Mouse (Mus musculus) heart, postnatal 0 days (tissue): ENCODE measurements around the gene Wfikkn2. TPM values are rescaled to one million over a fixed set of nuclear protein-coding genes. Genes with fewer than 3 reads are reported as not detected.
A peak's percentile ranks its signal among the peaks of the same experiment; 100 is the strongest.
"Not testable (repeated sequence)": the region's sequence is repeated elsewhere in the genome, so short reads cannot be mapped to it uniquely, and the experiment has no call there.

Source experiments
- ATAC-seq: fragments of 200-750 bp; cut with Nextera tagmentation; 2 replicates; pipeline ENCODE4 v1.8.0; 2017; ENCODE audit warnings: low read depth, moderate number of reproducible peaks, moderate library complexity; ENCODE audit not compliant: insufficient read depth
- DNase-seq: peaks from one replicate; pipeline ENCODE4 v3.0.0-alpha.2; 2016; ENCODE audit warnings: low spot score
- H3K27ac ChIP-seq: fragments of 300-500 bp; sonication (generic); 2 replicates; pipeline ENCODE4 v1.5.1; 2014; ENCODE audit warnings: low read depth, mild to moderate bottlenecking
- H3K27me3 ChIP-seq: fragments of 300-500 bp; sonication (generic); 2 replicates; pipeline ENCODE4 v1.6.1; 2014; ENCODE audit warnings: low read length, mixed read lengths; ENCODE audit not compliant: control insufficient read depth, insufficient read depth
- H3K36me3 ChIP-seq: fragments of 300-500 bp; sonication (generic); replicated peaks from 2 replicates; pipeline ENCODE4 v1.6.1; 2014; ENCODE audit warnings: low read length, mixed read lengths; ENCODE audit not compliant: control insufficient read depth, insufficient read depth
- H3K4me1 ChIP-seq: fragments of 300-500 bp; sonication (generic); 2 replicates; pipeline ENCODE4 v1.6.1; 2014; ENCODE audit warnings: antibody characterized with exemption; ENCODE audit not compliant: control insufficient read depth, insufficient read depth
- H3K4me2 ChIP-seq: fragments of 300-500 bp; sonication (generic); 2 replicates; pipeline ENCODE4 v1.6.1; 2014; ENCODE audit warnings: low read depth, mild to moderate bottlenecking, low read length, moderate library complexity
- H3K4me3 ChIP-seq: fragments of 300-500 bp; sonication (generic); 2 replicates; pipeline ENCODE4 v1.5.1; 2014; ENCODE audit warnings: low read depth, low read length
- H3K9ac ChIP-seq: fragments of 300-500 bp; sonication (generic); replicated peaks from 2 replicates; pipeline ENCODE4 v1.6.1; 2014; ENCODE audit warnings: low read depth, low read length, mixed read lengths
- H3K9me3 ChIP-seq: fragments of 300-500 bp; sonication (generic); replicated peaks from 2 replicates; pipeline ENCODE4 v1.6.1; 2016; ENCODE audit warnings: low read length; ENCODE audit not compliant: control insufficient read depth
- CTCF ChIP-seq: IDR thresholded peaks from 2 replicates; pipeline ENCODE4 v1.5.1; 2016; ENCODE audit warnings: antibody characterized with exemption, control low read depth, low read depth
- EP300 ChIP-seq: IDR thresholded peaks from 2 replicates; pipeline ENCODE4 v1.6.1; 2016; ENCODE audit warnings: antibody characterized with exemption, low read depth
- WGBS: fragments of 180-500 bp; shearing (Covaris S2); extraction: QIAGEN DNeasy Blood & Tissue Kit; methylation state at CpG from one replicate; pipeline ENCODE4 v1.1.7; 2014; 5-methylcytosine and 5-hydroxymethylcytosine counted together
- polyA plus RNA-seq: library from polyadenylated mRNA; unstranded; fragments of >200 nt; fragmentation: Nextera tagmentation; extraction: Ambion mirVana; gene quantifications from 2 replicates; pipeline ENCODE4 v1.2.1, GENCODE M21; 2015
- total RNA-seq: library from RNA; depleted of rRNA; stranded (reverse); fragments of >200 nt; gene quantifications from 2 replicates; pipeline ENCODE4 v1.2.3, GENCODE M21; 2014; ENCODE audit warnings: low replicate concordance

Gene Wfikkn2
- total and polyA plus RNA-seq, 2 experiments from 2014 or later, result 0.76 to 1.6 TPM

DNA sequence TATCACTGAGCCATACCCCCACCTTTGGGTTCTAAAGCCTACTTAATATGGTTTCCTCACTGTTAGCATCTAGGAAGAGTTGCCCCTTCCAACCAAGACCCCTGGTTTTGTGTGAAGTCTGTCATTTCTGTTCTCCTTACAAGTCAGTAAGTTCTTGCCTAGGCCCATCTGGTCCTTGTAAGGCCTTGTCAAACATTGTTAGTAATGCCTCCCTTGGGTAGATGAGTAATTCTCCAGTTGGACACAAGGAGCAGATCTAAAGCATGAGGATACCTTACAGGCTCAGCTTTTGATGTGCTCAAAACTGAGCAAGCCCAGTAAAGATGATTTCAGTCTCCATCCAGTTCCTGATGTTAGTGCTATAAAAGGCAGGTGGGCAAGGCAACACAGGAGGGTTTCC is 23.0 kb upstream of the Wfikkn2 start:
- 0 out of 2 replicates have a peak, but pooled peaks cover 5% of the 10 kb centered on the region for H3K4me1 ChIP-seq
- H3K27me3 ChIP-seq, result no peaks in the 10 kb centered on the region
- no peak overlapping the region for H3K4me3 ChIP-seq
- no peaks in the 10 kb centered on the region for H3K9me3 ChIP-seq
- DNase-seq, result no peak
- H3K27ac ChIP-seq, result no peak overlapping the region
- no peak for ATAC-seq
- H3K36me3 ChIP-seq, result no peaks in the 10 kb centered on the region
- no peak overlapping the region for H3K4me2 ChIP-seq
- no peak overlapping the region for H3K9ac ChIP-seq
- TF ChIP-seq CTCF (no peak), EP300 (no peak)

GRCm38 (mm10) chr11:94266155-94266554 is 20.4 kb upstream of the Wfikkn2 start:
- H3K36me3 ChIP-seq, H3K4me3 ChIP-seq, H3K9me3 ChIP-seq, H3K4me1 ChIP-seq, H3K9ac ChIP-seq, DNase-seq, ATAC-seq, H3K4me2 ChIP-seq, H3K27me3 ChIP-seq: not testable (repeated sequence)
- 0 out of 2 replicates have a peak overlapping the region, but pooled peaks have one; percentile 68 for H3K27ac ChIP-seq
- WGBS, result 86% methylated on average over 3 of the region's 3 CpGs

DNA sequence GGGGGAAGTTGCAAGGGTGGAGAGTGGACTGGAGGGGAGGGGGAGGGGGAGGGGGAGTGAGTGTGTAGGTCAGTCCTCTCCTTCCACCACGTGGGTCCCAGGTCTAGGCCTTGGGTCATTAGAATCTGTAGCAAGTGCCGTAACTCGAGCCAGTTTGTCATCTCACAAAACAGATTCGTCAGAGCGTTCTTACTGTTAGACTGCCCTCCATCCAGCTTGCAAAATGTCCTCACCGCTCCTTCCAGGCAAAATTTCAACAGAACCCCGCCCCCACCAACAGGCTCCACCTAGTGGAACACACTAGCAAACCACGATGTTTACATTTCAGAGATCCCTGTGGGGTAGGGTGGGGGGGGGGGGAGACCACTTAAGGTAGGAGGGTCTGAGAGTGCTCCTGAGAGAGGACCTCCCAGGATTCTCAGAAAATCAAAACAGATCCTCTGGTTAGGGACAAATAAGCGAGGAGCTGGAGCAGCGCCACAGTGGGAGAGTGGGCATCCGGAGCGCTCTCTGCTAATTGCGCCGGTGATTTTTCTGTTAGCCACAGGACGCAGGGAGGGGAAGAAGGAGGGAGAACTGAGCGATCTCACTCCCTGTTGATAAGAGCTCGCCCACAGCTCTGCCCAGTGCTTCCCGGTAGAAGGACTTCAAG is 19.5 kb upstream of the Wfikkn2 start:
- ATAC-seq (peak; percentile 84), DNase-seq (peak; percentile 83)
- WGBS, result under 1% methylated on average over 18 of the region's 18 CpGs
- H3K9me3 ChIP-seq, result no peaks in the 10 kb centered on the region
- H3K4me1 ChIP-seq, result 0 out of 2 replicates have a peak, but pooled peaks cover 4% of the 10 kb centered on the region
- H3K27me3 ChIP-seq, result no peaks in the 10 kb centered on the region
- peak overlapping the region; percentile 71 for H3K4me2 ChIP-seq
- peak overlapping the region; percentile 68 for H3K27ac ChIP-seq
- H3K36me3 ChIP-seq, result no peaks in the 10 kb centered on the region
- H3K4me3 ChIP-seq, result peak overlapping the region; percentile 43
- peak overlapping the region; percentile 43 for H3K9ac ChIP-seq
- TF ChIP-seq CTCF (peak; percentile 60), EP300 (no peak)

- 71% methylated on average over 6 of the region's 6 CpGs for WGBS
- Histone ChIP-seq H3K4me2 (no peak overlapping the region), H3K9me3 (no peaks in the 10 kb centered on the region), H3K4me3 (no peak overlapping the region), H3K36me3 (no peaks in the 10 kb centered on the region), H3K27me3 (no peaks in the 10 kb centered on the region), H3K27ac (no peak overlapping the region), H3K9ac (no peak overlapping the region), H3K4me1 (0 out of 2 replicates have a peak, but pooled peaks cover 4% of the 10 kb centered on the region)
- TF ChIP-seq EP300, result no peak
- DNase-seq (no peak), ATAC-seq (no peak)
Measured at GRCm38 (mm10) chr11:94261585-94262370, 16.0 kb upstream of the Wfikkn2 start.

DNA sequence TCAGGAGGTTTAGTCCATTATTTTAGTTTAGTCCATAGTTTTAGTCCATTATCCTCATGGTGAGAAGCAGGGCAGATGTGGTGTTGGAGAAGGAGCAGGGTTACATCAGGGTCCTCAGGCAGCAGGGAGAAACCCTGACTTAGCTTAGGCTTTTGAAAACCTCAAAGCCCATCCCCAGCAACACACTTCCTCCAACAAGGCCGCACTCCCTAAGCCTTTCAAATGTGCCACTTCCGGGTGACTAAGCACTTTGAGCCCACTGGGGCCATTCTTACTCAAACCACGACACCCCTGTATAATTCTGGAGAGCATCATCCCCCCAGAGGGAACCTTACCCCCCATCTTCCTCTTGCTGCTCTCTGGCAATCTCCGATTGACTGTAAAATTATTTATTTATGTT is 14.0 kb upstream of the Wfikkn2 start:
- no peaks in the 10 kb centered on the region for H3K27me3 ChIP-seq
- no peak overlapping the region for H3K27ac ChIP-seq
- H3K9ac ChIP-seq, result no peak overlapping the region
- H3K4me3 ChIP-seq, result no peak overlapping the region
- DNase-seq, result no peak
- no peaks in the 10 kb centered on the region for H3K36me3 ChIP-seq
- 80% methylated on average over 4 of the region's 4 CpGs for WGBS
- no peaks in the 10 kb centered on the region for H3K9me3 ChIP-seq
- no peak for ATAC-seq
- H3K4me1 ChIP-seq, result no peaks in the 10 kb centered on the region
- H3K4me2 ChIP-seq, result no peak overlapping the region
- no peak for TF ChIP-seq CTCF
- TF ChIP-seq EP300, result no peak
